Mouse (Mus musculus) lung, adult 18-20 months (tissue): ENCODE measurements around the gene Grk2.

Experiments used
- DNase-seq, 2 experiments: peaks; one replicate each; pipeline ENCODE4 v3.0.0; 2022; ENCODE audit warnings: mixed read lengths in 2 of 2

The Grk2 gene

DNA sequence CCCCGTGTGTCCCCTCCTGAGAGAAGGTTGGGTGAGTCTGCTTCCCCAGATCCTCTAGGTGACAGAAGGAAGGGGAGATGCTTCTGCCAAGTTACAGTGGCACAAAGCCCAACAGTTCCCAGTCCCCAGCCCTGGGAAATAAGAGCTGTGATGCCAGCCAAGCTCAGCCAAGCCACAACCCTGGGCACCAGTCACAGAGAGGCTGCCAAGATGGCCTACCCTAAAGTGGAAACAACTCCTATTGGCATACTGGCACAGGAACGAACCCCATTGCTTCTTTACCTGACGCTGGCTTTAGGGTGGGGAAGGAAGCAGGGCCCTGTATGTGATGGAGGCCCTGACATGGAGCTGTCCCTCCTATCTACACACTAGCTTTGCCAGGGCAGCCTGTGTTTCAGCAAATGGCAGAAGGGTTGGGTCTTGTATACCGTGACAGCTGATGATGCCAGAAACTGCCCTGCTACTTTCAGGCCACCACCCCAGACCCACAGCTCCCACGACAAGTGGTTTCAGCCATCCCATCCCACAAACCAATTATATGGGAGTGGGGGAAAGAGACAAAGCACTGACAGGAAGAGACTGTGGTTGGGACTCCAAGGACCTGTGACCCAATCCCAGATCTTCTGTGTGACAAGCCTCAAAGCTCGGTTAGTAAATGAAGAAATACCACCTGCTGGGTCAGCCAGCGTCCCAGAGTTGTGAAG is 2.9 kb downstream of the Grk2 start:
- peak in 1 of 2 experiments; percentile 20 for DNase-seq

GRCm38 (mm10) chr19:4301735-4302651 is 4.0 kb downstream of the Grk2 start:
- DNase-seq, result peak; percentile 64 to 65

- DNase-seq, result peak in 1 of 2 experiments; percentile 6
Measured at GRCm38 (mm10) chr19:4300852-4301734, 4.9 kb downstream of the Grk2 start.

GRCm38 (mm10) chr19:4300271-4300704 is 5.7 kb downstream of the Grk2 start:
- DNase-seq, result peak; percentile 76 to 80

DNA sequence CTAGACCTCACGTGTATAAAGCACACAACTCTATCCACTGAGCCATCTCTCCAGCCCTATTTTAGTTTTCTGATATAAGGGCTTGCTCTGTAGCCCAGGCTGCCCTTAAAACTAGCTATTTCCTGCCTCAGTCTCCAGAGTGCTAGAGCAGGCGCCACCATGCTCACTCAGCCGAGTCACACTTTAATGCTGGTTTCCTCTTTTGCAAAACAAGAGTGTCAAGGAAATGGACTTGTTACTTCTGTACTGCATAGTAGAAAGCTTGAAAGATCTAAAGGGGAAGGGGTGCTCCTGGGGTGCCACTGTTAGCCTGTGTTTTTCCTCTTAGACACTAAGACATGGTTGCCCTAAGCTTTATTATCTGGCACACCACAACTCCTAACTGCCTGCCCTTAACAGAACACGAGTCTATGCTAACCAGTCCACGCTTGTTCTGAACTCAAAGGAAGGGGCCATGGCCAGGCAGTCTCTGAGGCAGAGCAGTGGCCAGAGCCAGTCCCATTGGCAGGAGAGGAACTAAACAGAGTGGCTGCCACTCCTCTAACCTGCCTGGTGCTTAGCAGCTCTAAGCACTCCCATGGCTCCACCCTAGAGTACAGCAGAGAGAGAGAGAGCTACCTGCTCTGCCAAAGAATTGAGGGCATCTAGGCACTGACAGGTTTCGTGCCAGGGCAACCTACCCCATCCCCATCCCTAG is 6.3 kb downstream of the Grk2 start:
- DNase-seq, result peak; percentile 35 to 56

DNA sequence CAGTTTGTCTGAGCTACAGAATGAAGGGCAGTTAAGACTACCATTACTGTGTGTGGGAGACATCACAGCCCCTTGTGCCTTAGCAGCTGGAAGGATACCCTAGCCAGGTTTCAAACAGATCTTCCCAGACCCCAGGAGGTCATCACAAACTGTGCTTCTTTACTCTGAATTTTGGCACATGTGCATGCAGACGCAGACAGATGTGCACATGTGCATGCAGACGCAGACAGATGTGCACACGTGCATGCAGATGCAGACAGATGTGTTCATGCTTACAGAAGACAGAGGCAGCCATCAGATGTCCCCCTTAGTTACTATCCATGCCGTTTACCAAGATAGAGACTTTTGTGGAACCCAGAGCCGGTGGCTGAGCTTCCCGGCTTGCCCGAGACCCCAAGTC is 6.9 kb downstream of the Grk2 start:
- no peak for DNase-seq

GRCm38 (mm10) chr19:4298322-4299121 is 7.5 kb downstream of the Grk2 start:
- peak in 1 of 2 experiments; percentile 5 for DNase-seq

DNA sequence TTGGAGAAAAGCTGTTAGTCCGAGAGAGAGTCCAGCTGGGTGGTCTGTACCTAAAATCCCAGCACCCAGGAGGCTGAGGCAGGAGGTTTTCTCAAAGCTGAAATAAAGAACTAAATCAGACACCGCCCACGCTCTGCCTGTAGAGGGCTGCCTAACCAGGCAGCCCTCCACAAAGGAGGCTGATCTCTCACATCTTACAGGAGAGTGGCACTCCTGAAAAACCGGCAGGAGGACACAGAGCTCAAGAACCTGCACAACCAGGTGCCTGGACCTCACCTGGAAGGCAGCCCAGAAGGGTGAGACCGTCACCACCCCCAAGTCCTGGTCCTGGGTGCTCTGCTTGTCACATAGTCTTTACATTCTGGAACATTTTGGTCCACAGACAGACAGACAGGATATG is 8.2 kb downstream of the Grk2 start:
- peak; percentile 38 to 64 for DNase-seq

- DNase-seq, result no peak
Measured at GRCm38 (mm10) chr19:4296611-4297010, 9.4 kb downstream of the Grk2 start.

- DNase-seq, result no peak
Measured at GRCm38 (mm10) chr19:4295391-4295790, 10.6 kb downstream of the Grk2 start.

GRCm38 (mm10) chr19:4294381-4295097 is 11.5 kb downstream of the Grk2 start:
- peak; percentile 86 for DNase-seq

- DNase-seq, result no peak
Measured at GRCm38 (mm10) chr19:4291161-4291560, 14.9 kb downstream of the Grk2 start.

- peak in 1 of 2 experiments; percentile 7 for DNase-seq
Measured at GRCm38 (mm10) chr19:4290749-4291148, 15.3 kb downstream of the Grk2 start.

DNA sequence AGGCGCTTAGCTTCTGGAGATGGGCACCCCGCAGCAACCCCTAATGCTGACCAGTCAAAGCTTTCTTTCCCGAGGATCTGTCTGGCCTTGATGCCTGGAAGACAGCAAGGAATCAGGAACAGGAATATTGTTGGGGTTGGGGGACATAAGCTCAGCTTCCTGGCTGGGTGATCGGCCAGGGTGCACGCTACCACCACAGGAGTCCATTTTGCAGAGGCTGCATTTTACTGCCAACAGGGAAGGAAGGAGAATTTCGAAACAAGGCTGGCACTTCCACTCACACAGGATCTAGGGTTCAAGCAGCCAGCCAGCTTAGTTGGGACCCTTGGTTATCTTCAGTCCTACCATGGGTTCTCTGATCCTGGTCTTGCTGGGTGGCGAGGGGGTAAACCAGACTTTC is 22.4 kb downstream of the Grk2 start:
- DNase-seq, result no peak

DNA sequence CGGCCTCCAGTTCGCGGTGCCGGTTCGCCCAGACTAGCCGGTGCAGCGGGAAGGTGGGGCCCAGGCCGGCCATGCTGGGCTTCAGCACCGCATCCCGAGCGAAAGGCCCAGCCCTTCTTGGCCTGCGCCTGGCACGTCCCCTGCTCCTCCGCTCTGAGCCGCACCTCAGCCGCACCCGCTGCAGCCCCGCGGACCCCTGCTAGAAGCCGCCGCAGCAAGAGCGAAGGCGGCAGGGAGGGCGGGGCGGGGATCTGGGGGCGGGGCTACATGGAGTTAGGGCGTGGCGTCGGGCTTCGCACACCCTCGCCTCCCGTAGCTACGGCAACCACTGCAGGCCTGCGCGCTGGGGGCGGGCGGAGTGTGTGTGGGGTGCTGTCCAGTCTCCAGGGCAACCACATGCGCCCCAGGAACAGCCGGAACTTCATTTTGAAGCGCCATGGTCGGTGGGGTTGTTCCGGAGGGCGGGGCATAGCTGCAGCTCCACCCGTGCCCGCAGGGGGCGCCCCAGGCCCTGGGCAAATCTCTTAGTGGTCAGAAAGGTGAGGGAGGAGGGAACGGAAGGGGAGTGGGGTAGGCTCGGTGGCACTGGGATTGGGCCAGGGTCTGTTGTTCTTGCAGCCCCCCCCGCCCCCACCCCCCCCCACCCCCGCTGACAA is 23.0 kb downstream of the Grk2 start, which contains the start of gene Ankrd13d:
Gene Ankrd13d (minus strand): TSS at position 240 of the 656 bp plus-strand sequence.
- peak; percentile 88 to 90 for DNase-seq

GRCm38 (mm10) chr19:4280425-4280824 is 25.6 kb downstream of the Grk2 start:
- DNase-seq, result no peak

DNA sequence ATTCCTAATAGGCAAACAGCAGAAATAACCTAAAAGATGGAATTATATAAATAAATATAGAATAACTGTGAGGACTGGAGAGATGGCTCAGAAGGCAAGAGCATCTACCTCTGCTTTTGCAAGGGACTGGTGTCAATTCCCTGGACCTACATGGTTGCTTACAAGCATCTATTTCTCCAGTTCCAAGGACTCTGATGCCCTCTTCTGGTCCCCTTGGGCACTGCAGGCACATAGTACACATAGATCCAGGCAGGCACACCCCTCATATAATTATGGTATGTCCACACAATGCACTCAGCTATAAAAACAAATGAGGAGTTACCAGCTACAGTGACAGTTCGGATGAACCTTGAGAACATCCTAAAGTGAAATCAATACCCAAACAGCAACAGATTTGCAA is 26.5 kb downstream of the Grk2 start:
- DNase-seq, result no peak

- DNase-seq, result no peak
Measured at GRCm38 (mm10) chr19:4270972-4271371, 35.0 kb downstream of the Grk2 start.

- no peak for DNase-seq
Measured at GRCm38 (mm10) chr19:4270187-4270586, 35.8 kb downstream of the Grk2 start.
